Mouse (Mus musculus): ENCODE measurements around the gene Krtap4-1. TPM values are rescaled to one million over a fixed set of nuclear protein-coding genes. Genes with fewer than 3 reads are reported as not detected.
"Not testable (repeated sequence)": the region's sequence is repeated elsewhere in the genome, so short reads cannot be mapped to it uniquely, and the experiment has no call there.

Gene Krtap4-1
- not detected in 2 replicates for polyA plus RNA-seq (2014; fragmentation: Nextera tagmentation; extraction: Ambion mirVana)

GRCm38 (mm10) chr11:99628138-99628537, at the start of gene Krtap4-1:
Gene Krtap4-1, minus strand, starts transcription at chr11:99628238.
- H3K27ac ChIP-seq (ENCODE audit: low read depth): no peak within 1 kb of the TSS
- no peak within 1 kb of the TSS for H3K4me3 ChIP-seq (ENCODE audit: low read depth, low read length)
- no peaks in the 10 kb centered on the region for H3K9me3 ChIP-seq (ENCODE audit: low read depth, low read length)
- H3K27me3 ChIP-seq (ENCODE audit: insufficient read depth, low read length): no peaks in the 10 kb centered on the region
- TF ChIP-seq CTCF (IDR thresholded peaks at IDR 0.05; ENCODE audit: low read depth): no peak
- WGBS: 77% methylated on average over 4 of the region's 4 CpGs
- H3K4me2 ChIP-seq: no peak within 1 kb of the TSS
- ATAC-seq (ENCODE audit: insufficient read depth): no peak
- no peaks in the 10 kb centered on the region for H3K4me1 ChIP-seq (ENCODE audit: insufficient read depth)
- H3K36me3 ChIP-seq (ENCODE audit: insufficient read depth): no peaks in the 10 kb centered on the region
- DNase-seq: no peak
- H3K9ac ChIP-seq: no peak within 1 kb of the TSS

- no peaks in the 10 kb centered on the region for H3K36me3 ChIP-seq (ENCODE audit: insufficient read depth)
- no peaks in the 10 kb centered on the region for H3K4me1 ChIP-seq (ENCODE audit: insufficient read depth)
- no peaks in the 10 kb centered on the region for H3K27me3 ChIP-seq (ENCODE audit: insufficient read depth, low read length)
- H3K9me3 ChIP-seq (ENCODE audit: low read depth, low read length): no peaks in the 10 kb centered on the region
- DNase-seq (no peak), ATAC-seq (ENCODE audit: insufficient read depth) (no peak)
- no peak for TF ChIP-seq CTCF (IDR thresholded peaks at IDR 0.05; ENCODE audit: low read depth)
- H3K9ac ChIP-seq: no peak within 1 kb of the TSS
- no peak within 1 kb of the TSS for H3K4me2 ChIP-seq
- H3K4me3 ChIP-seq (ENCODE audit: low read depth, low read length): no peak within 1 kb of the TSS
- no peak within 1 kb of the TSS for H3K27ac ChIP-seq (ENCODE audit: low read depth)
Observed at GRCm38 (mm10) chr11:99665860-99666259, 37.8 kb upstream of the Krtap4-1 start, which contains the start of gene Krtap4-6. Gene Krtap4-6, minus strand, starts transcription at chr11:99665960.

DNA sequence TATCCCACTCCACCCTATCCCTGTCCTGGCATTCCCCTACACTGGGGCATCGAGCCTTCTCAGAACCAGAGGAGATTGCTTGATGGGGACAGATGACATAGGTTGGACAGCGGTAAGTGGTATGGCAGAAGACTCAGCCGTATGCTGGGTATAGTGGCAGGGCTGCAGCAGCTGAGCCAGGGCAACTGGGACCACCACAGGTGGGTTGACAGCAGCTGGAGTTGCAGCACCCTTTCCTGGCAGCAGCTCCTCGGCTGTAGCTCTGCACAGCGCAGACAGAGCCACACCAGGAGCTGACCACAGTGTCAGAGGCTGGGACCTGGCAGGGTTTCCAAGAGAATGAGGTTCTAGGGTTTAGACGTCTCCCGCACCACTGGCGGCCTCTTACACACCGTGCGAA, 34.8 kb upstream of the Krtap4-1 start:
- Histone ChIP-seq H3K27me3 (ENCODE audit: insufficient read depth, low read length) (no peaks in the 10 kb centered on the region), H3K4me1 (ENCODE audit: insufficient read depth) (no peaks in the 10 kb centered on the region), H3K36me3 (ENCODE audit: insufficient read depth) (no peaks in the 10 kb centered on the region), H3K9me3 (ENCODE audit: low read depth, low read length) (no peaks in the 10 kb centered on the region), H3K27ac (ENCODE audit: low read depth) (no peak overlapping the region), H3K4me3 (ENCODE audit: low read depth, low read length) (no peak overlapping the region), H3K4me2 (no peak overlapping the region), H3K9ac (no peak overlapping the region)
- TF ChIP-seq CTCF (IDR thresholded peaks at IDR 0.05; ENCODE audit: low read depth): no peak
- ATAC-seq (ENCODE audit: insufficient read depth) (no peak), DNase-seq (no peak)
- WGBS: 77% methylated on average over 10 of the region's 10 CpGs

DNA sequence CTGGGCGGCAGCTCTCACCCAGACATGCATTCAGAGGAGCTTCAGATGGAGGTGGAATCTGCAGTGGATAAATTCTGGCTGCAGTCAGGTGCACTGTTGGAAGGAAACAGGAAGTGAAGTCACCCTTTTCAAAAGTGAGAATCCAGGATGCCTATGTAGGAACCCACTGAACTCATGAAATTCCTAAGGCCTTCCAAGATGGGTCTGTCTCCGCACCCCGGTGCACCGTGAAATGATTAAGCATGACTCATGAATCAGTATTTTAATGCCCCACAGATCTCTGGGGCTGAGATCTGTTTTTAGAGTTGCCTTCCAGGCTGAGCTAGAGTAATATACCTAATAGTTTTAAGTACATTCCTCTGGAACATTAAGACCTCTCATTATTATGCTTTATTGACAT, 31.2 kb upstream of the Krtap4-1 start:
- no peak for TF ChIP-seq CTCF (IDR thresholded peaks at IDR 0.05; ENCODE audit: low read depth)
- H3K4me2 ChIP-seq: no peak overlapping the region
- no peak for DNase-seq
- no peaks in the 10 kb centered on the region for H3K27me3 ChIP-seq (ENCODE audit: insufficient read depth, low read length)
- H3K27ac ChIP-seq (ENCODE audit: low read depth): no peak overlapping the region
- no peak for ATAC-seq (ENCODE audit: insufficient read depth)
- H3K9ac ChIP-seq: no peak overlapping the region
- 73% methylated on average over 4 of the region's 4 CpGs for WGBS
- H3K4me1 ChIP-seq (ENCODE audit: insufficient read depth): no peaks in the 10 kb centered on the region
- no peaks in the 10 kb centered on the region for H3K9me3 ChIP-seq (ENCODE audit: low read depth, low read length)
- H3K4me3 ChIP-seq (ENCODE audit: low read depth, low read length): no peak overlapping the region
- H3K36me3 ChIP-seq (ENCODE audit: insufficient read depth): no peaks in the 10 kb centered on the region

- not testable (repeated sequence) for H3K9me3 ChIP-seq (ENCODE audit: low read depth, low read length); H3K27ac ChIP-seq (ENCODE audit: low read depth); ATAC-seq (ENCODE audit: insufficient read depth); DNase-seq; H3K4me2 ChIP-seq; H3K36me3 ChIP-seq (ENCODE audit: insufficient read depth); H3K27me3 ChIP-seq (ENCODE audit: insufficient read depth, low read length); H3K4me3 ChIP-seq (ENCODE audit: low read depth, low read length); H3K4me1 ChIP-seq (ENCODE audit: insufficient read depth); H3K9ac ChIP-seq
- WGBS: 62% methylated on average over 10 of the region's 10 CpGs
Observed at GRCm38 (mm10) chr11:99658467-99659010, 30.5 kb upstream of the Krtap4-1 start, which contains the start of gene Gm11563. Gene Gm11563, minus strand, starts transcription at chr11:99658960.

DNA sequence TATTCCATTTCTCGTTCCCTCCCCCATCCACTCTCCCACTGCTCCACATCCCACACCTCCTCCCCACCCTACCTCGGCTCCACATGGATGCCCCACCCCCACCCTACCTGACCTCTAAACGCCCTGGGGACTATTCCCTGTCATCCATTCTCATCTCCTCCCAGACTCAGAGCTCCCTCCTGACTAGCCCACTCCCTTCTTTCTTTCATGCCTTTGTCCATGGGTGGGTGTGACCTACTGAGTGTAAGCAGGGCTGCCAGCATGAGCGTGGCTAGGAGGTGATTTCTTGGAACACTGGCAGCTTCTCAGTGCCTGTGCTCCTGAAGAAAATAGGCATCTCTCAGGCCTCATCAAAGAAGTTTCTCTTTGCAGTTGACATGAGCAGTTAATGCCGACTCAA, 29.0 kb upstream of the Krtap4-1 start:
- no peak for DNase-seq
- Histone ChIP-seq H3K27ac (ENCODE audit: low read depth) (no peak overlapping the region), H3K4me3 (ENCODE audit: low read depth, low read length) (no peak overlapping the region), H3K9ac (no peak overlapping the region), H3K36me3 (ENCODE audit: insufficient read depth) (no peaks in the 10 kb centered on the region), H3K9me3 (ENCODE audit: low read depth, low read length) (no peaks in the 10 kb centered on the region), H3K4me2 (no peak overlapping the region), H3K27me3 (ENCODE audit: insufficient read depth, low read length) (no peaks in the 10 kb centered on the region), H3K4me1 (ENCODE audit: insufficient read depth) (no peaks in the 10 kb centered on the region)
- TF ChIP-seq CTCF (IDR thresholded peaks at IDR 0.05; ENCODE audit: low read depth): no peak
- ATAC-seq (ENCODE audit: insufficient read depth): no peak
- 45% methylated on average over 5 of the region's 5 CpGs for WGBS

DNA sequence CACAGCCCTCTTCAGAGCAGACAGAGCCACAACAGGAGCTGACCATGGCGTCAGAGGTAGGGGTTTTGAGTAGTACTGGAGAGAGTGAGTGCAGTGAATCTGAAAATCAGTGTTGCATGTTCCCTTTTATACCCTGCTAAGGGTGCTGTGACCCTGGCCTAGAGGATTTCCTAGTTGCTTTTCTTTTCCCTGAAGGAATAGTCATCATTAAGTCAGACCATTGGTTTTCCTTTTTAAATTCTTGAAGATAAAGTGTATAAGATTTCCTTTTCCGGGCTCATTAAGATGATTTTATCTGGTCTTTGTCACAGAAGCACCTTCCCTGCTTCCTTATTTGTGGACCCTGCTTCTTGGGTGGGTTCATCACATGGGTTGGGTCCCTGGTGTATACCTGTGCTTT, 22.1 kb upstream of the Krtap4-1 start, which contains the start of gene Gm11555:
TSS of gene Gm11555 (minus strand) at position 101 of the 400 bp plus-strand sequence.
- Histone ChIP-seq H3K27ac (ENCODE audit: low read depth) (no peak within 1 kb of the TSS), H3K4me3 (ENCODE audit: low read depth, low read length) (no peak within 1 kb of the TSS), H3K9ac (no peak within 1 kb of the TSS), H3K4me1 (ENCODE audit: insufficient read depth) (no peaks in the 10 kb centered on the region), H3K27me3 (ENCODE audit: insufficient read depth, low read length) (no peaks in the 10 kb centered on the region), H3K36me3 (ENCODE audit: insufficient read depth) (no peaks in the 10 kb centered on the region), H3K9me3 (ENCODE audit: low read depth, low read length) (no peaks in the 10 kb centered on the region), H3K4me2 (no peak within 1 kb of the TSS)
- WGBS: 80% methylated on average over 2 of the region's 2 CpGs
- no peak for DNase-seq
- TF ChIP-seq CTCF (IDR thresholded peaks at IDR 0.05; ENCODE audit: low read depth): no peak
- no peak for ATAC-seq (ENCODE audit: insufficient read depth)

Data from lung, embryonic 14.5 days (tissue).